Mouse (Mus musculus): ENCODE results near the gene Cfi.

DNA sequence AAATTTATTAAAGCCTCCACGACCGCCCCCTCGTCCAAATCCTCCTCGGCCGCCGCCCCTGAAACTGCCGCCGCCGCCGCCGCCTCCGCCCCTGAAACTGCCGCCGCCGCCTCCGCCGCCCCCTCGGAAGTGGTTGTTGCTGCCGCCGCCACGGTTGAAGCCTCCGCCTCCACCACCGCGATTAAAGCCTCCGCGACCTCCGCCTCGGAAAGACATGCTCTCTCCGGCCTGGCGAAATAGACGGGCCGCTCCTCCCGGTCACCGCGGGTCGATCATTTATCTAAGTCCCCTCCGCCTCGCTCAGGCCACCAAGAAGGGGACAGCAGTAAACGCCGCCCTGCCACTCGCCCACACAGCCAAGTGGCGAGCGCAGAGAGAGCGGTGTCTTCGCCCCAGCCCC, 5.1 kb upstream of the Cfi start:
- TF ChIP-seq CTCF (IDR thresholded peaks at IDR 0.05; ENCODE audit: borderline replicate concordance, extremely low read depth, insufficient read depth, insufficient read length) (no peak), POLR2A (IDR thresholded peaks at IDR 0.05; ENCODE audit: borderline replicate concordance, extremely low read depth, insufficient read depth, insufficient read length, poor library complexity, severe bottlenecking) (no peak)
